Mouse (Mus musculus) liver (tissue): ENCODE measurements at regions not wholly inside any gene's neighbourhood (a gene's known extent, or its start where the extent isn't known, plus 50 kb on each side); places are given as distances from the start of the nearest gene placed in this dataset.

Experiments
- DNase-seq: peaks from one replicate; pipeline ENCODE4 v3.0.0-alpha.2; 2020; ENCODE audit warnings: mixed read lengths

DNA sequence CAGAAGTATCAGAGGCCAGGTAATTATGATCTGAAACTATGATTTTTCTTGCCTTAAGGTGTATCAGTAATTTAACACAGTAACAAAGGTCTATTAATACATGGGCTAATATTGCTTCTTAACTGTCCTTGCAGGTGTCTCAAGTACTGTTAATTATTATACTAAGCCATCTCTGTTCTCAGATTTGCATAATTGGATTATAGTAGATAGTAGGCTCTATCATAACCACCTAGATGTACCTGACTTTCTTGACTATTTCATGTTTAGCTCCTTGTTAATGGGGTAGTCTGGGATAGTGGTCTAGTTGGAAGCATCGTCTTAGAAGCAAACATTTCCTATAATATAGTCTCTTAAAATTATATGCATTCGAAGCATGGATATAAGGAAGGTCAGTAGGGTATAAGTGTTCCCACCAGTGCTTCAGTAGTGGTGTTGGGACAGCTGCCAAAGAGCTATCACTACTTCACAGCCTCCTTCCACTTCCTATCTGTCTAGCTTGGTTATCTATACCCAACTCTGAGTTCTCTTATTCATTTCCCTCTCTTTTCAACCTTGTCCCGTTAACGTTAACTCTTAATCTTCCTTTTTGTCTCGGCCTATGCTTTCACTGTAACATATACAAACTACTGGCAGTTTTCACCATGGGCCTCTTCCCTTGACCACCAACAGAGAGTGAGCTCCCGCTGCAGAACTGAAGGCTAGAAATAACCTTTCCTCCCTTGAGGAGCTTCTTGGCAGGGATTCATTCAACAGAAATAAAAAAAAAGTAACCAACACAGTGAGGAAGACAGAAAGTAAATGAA is 630.9 kb upstream of the Lcorl start:
- peak; percentile 20 for DNase-seq

DNA sequence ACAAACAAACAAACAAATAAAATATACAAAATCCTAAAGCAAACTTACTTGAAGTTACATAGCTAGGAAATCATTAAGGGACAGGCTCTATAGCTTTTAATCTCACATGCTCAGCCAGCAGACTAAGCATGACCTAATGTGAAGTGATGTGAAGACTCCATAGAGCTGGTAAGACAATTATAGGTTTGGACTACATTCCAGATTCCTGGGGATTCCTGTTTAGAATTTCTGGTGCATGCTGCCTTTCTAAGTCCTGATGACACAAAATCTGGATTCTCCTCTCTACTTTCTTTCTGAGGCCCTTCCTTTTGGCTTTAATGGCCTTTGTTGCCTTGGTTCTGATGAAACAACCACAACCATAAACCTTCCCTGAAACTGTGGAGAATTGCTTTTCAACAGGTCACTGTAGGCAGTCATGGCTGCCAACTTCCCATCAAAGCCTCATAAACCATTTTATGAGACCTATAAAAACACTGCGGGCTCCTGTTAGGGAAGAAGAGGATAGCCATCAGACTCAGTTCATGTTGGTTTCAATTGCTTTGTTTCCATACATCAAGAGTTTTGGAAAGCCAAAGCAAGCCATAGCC is 629.4 kb upstream of the Lcorl start:
- no peak for DNase-seq

DNA sequence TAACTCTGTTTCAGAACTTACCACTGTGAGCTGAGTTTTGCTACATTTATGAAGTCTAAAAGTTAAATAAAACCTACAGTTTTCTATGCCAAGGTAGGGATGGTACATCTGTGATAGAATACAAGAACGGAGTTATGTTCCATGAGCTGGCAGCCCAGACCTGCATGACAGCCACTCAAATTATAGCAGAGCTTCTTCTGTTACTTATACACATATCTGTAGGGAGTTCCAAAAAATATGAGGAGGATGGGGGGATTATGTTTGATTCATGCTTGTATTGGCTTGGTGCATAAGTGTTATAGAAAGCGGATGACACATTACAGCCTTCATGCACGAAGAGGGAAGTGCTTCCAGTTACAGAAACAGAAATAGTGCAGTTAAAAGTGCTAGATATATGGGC is 598.9 kb upstream of the Lcorl start:
- no peak for DNase-seq

DNA sequence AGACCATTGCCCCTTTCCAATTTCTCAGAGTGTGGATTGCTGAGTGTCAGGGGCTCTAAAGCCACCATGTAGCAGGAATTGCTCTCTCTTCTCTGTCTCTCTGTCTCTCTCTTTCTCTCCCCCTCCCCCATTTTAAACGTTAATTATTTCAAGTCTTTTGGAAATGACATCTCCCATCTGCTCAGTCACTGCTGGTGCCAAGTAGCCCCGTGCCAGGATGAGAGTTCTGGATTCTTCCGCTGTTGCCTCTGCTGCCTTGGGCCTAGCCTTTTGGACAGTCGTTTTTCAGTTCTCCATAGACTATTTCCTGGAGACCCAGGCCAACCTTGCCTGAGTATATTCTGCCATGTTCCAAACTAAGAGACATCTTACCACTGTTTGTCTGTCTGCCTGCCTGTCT is 590.9 kb upstream of the Lcorl start:
- no peak for DNase-seq

DNA sequence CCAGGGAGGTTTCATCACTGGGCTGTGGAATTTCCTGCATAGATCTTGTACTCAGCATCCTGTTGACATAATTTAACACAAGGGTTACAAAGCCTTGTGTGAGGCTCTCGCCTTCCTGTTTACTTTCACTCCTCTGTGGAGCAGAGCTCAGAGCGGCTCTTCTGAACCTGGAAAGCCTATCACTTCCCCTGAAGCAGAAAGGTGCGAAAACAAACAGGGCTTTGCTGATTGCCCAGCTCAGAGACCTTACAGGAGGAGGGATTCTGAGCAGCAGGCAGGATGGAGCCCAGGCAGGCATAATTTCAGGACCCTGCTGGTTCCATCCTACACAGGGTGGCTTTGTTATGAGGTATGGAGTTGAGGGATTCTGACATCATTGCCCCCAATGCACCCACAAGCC is 588.4 kb upstream of the Lcorl start:
- DNase-seq: no peak

DNA sequence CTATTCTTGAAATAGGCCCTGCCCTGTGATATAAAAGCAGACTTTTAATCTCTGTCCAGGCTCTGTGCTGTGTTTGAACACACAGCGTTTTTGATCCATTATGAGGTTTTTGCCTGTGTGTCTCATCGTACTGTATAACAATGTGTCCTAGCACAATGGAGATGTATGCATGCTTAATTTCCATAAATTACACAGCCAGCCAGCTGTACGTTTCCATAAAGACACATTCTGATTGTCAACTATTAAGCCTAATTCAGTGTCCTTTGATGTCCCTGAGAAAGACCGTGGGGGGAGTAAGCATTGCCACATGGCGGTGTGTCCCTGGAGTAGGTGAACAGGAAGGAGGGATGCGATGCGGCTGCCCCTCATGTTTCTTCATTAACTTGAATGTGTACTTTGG is 587.7 kb upstream of the Lcorl start:
- DNase-seq: no peak

DNA sequence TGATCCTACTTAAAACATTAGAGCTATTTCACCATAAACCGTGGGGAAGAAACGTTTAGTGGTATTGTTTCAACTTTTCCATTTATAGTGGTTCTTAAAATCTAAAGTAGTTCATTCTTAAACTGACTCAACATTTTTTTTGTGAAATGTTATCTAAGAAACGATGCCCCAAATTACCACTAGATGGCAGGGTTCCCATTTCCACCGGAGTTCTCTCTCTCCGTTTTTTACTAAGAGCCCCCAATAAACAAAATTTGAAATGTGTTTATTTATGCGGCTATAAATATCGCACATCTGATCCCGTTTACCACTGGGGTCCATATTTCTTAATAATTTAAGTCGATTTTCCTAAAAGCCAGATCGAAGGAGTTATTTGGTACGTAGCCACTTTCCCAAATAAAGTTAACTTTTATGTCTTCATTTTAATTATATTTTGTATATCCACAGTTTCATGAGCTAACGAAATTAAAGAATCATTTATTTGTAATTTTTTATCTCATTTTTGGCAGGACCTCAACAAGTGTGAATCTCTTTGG is 586.5 kb upstream of the Lcorl start:
- DNase-seq: no peak

DNA sequence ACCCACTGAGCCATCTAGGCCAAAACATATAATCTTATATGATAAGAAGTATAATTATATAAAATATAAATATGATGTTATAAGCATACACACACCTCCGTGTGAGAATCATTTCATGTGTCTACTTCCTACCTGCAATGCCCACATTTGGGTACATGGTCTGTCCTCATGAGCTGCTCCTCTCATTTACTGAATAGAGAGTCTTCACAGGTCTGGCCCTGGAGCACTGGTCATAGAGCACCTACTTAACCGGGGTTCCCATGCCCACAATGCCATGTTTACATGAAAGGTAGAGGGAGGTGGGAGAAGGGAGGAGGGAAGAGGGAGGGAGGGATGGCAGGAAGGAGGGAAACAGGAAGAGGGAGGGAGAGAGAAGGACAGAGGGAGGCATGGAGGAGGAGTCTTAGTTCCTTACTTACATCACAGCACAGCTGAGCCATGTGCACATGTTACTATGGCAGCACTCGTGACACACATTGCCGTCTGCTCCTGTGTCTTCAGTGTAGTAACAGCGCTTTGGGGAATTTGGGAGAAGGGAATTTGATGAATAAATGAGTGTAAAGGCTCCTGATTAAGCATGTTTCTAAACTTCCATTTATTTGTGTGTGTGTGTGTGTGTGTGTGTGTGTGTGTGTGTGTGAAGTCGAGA is 585.3 kb upstream of the Lcorl start:
- DNase-seq: no peak

DNA sequence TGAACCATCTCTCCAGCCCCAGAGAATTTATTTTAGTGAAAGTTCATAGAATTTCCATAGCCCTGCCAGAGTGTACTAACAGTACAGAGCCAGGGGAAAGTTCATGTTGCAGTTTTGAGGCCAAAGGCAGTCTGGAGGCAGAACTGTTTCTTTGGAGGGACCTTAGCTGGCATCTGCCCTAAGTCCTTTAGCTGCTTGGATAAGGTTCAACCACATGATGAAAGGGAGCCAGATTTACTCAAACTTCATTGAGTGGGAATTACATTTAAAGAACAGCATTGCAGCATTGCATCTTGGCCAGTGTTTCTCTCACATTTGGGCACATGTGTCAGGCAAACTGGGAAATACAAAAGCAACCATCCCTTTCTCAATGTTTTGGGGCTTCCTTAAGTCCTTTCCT is 584.3 kb upstream of the Lcorl start:
- no peak for DNase-seq

DNA sequence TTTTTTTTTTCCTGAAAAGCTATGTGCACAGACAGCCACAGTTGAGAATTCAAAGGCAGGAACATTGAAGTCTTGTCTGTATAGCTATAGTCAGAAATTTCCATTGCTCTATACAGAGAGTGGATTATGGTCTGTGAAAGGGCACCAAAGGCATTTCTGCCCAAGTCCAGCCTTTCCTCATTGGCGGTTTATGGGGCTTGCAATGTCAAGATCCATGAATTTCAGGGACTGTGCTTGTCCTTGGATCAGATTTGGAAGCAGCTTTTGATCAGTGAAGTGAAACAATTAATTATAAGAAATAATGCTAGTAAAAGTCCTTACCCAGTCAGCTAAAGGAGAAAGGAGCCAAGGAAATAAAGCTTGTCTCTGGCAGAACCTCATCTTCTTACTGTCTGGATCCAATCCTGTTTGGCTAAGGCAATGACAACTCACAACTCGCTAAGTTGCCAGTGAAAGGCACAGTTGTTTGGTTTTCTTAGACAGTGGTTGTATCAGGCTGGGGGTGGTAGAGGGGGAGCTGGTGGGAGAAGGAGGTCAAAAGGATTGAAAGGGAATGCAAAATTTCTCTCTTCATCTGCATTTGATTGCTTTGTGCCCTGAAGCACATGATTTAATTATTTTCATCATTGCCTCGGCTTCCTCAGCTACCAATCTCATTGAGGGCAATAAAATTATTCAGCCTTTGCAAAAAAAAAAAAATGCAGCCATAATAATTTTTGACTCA is 574.4 kb upstream of the Lcorl start:
- DNase-seq: no peak

DNA sequence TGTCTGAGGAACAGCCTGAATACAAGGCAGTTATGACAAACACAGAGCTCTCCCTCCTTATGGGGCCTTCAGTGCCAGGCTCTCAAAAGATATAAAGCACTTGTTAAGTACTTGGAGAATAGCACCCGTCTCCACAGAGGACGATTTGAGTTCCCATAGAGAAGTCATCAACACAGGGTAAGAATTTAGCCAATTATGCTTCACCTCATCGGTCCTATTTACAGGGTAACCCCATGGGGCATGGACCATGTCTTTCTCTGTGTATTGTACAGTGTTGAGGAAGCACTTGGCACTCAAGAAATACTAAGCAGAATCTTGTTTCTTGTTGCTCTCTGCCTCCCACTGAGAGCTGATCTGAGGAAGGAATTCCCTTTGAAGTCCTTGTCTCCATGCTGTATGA is 565.3 kb upstream of the Lcorl start:
- DNase-seq: no peak

DNA sequence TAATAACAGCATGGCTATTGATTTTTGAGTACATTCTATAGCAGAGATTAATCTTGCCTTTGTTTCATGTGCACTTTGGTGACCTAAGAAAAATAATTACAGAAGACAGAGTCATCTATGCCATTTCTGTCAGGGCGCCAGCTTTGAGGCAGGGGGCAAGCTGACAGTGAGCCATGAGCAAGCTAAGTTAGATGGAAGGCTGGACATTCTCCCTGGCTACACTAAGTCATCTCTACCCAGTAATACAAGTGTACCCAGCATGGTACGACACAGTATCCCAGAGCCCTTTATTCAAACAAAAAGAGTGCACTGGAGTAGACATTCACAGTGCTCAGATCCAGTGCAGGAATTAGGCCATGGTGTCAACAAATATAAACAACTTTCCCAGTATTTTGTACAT is 549.6 kb upstream of the Lcorl start:
- no peak for DNase-seq

DNA sequence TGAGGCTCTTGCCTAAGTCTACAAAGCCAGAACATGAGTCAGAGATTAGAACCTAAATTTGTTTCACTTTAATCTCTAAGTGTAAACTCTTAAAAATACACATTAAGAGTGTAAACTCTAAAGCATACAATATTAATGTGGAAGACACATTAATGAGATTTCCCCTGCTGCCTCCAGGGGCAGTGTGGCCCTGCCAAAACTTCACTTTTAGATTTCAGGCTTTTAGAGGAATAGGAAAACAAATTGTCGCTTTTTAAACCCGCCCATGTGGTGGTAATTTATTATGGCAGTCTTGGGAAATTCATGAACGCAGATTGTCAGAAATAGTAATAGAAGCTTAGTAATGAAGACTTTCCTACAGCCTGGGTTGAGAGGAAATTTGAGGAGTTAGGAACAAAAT is 549.0 kb upstream of the Lcorl start:
- DNase-seq: no peak

DNA sequence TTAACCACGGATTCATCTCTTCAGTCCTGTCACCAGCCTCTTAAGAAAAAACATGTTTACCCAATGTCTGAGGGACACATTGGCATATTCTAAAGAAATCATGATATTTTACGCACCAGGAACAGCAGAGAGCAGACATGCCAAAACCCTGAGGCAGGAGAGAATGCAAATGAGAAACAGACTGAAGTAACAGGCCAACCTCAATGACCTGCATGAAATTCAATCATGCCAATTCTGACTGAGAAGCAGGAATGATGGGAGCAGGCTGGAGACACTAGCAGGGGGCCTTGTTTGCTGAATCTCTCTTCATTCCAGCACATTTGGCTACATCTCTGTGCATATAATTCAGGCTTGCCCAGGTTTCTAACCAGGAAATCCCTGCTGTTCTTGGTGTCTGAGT is 529.2 kb upstream of the Lcorl start:
- no peak for DNase-seq

DNA sequence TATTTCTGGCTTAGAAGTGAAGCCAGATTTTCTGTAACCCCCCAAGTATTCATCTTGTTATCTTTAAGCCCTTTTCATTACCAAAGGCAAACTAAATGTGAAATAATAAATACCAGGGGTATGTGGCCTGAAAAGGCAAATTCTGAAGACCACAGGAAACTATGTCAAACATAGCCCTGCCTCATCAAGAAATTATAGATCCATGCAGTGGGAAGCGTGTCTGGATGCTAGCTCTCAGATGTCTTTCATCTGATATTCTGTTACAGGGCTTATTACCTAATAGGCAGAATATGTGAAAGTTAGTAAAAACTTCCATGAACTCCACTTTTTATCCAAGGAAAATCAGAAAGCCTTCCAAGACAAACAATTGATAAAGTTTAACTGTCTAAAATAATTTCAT is 509.9 kb upstream of the Lcorl start:
- no peak for DNase-seq

DNA sequence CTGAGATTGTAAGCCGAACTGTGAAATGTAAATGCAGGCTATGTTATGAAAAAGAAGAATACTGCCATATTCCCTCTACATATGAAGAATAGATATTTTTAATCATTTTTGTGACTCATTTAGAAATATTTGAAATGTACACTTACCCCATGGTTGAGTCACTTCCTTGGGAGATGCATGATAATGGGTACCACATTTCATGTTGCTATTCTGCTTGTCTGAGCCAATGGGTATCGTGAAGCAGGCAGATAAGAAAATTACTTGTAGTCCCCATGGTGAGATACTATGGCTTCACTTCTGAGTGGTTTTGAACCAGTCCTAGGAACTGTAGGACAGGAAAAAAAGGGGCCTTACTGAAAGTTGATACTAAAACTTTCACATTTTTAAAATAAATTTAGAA is 506.2 kb upstream of the Lcorl start:
- DNase-seq: no peak

DNA sequence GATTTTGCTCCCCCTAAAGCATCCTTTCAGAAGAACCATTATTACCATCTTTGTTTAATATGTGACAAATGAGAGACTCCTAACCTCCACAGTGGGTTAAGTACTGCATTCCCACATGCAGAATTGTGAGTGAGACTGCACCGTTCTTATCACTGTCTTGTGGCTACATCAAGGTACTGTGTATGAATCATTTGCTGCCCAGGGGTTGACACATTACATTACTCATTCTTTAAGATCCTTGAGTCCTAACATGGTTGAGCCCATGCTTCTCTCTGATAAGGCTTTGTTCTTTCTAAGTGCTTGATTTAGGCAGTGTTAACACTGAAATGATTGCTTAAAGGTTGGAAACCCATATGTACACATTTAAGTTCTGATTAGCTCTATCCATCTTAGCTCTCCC is 504.2 kb upstream of the Lcorl start:
- no peak for DNase-seq

DNA sequence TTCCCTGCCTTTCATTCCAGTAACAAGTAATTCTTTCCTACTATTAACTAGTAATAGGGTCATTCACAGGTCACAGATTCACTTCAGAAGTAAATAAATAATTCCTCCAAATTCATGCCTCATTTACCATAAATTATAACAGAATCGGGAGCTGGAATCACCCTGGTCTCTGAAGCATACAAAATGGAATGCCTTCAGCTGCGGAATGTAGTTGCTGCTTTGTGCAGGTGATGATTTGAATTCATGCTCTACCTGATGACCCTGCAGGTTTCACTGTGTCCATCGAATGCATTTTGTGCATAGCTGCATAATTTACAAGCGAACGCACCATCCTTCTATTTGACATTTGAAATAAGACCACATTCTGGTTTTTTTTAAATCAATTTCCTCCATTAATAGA is 491.0 kb upstream of the Lcorl start:
- no peak for DNase-seq

DNA sequence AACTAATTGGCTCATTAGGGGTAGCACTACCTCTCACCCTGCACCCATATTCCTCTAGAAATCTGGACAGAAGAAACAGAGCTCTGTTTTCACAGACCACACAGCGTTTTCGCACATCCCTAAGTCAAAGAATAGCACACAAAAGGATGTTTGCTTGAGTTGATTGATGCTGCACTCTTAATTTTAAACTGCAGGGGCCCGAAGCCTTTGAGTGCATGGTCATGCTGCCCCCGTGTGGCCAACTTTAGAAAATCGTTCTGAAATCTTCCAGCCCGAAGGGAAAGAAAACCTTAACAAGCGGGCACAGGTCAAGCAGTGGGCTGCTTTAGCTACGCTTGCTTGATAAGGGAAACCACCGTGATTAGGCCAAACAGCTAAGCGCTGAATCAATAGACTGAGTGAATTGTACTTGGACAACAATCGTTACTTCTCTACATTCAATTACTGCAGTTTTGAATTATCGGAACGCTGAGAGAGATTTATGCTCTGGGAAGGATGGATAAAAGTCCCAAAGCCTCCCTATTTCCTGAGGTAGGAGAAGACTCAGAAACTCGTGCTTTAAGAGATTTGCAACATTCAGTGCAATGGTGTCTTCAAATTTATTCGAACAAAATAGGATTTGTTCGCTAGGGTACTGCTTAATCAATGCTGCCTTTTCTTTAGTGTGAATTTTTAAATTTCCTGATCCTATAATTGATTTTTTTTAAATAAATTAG is 490.1 kb upstream of the Lcorl start:
- peak; percentile 51 for DNase-seq

DNA sequence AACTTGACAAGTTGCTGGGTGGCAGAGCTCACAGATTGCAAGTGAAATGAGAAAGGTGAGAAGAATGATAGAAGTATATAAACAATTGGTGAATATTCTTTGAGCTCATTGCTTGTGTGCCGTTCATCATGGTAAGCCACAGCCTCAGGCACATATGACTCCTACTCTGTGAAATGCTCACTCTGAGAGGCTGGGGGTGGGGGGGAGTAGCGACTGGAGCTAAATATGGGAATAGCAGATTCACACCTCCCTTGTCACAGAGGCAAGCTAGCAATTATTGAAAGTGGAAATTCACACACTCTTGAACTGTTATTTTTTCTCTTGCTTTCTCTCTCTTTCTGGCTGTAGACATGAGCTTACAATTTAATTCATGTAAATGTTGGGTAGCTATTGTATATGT is 481.0 kb upstream of the Lcorl start:
- no peak for DNase-seq

DNA sequence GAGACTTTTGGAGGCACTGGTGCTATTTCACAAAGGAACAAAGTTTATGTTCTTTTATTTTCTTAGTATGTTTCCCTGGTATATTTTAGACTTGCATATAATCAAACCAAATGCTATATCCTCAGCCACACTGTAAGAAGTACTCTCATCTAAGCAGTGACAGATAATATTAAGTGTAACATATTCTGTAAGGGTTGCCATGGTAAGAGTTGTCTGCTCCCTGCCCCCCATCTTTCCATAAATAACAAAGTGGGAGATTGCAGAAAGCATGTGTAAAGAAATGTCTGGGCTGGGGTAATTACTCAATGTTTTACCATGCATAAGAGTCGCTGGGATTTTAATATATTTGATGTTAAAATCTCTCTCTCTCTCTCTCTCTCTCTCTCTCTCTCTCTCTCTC is 473.5 kb upstream of the Lcorl start:
- no peak for DNase-seq
